20 mouse cellular contexts compared by ENCODE assay signal in the genomic region with DNA sequence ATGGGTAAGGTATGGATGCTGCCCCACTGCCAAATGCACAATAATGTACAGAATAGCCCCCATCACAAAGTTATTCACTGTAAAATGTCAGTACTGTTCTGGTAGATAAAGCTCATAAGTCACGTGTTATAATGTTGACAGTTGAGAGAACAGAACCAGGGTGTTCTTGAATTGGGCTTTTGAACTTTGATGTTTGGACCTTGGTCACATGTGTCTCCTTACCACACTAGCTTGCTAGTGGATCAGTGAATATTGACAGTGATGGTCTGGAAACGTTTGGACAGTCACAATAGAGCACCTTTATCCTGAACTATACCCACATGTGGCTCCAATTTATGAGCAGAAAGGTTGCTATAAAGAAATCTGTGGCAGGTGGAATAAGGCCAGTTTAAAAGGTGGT.
"Had no signal": no experiment of that assay in that cellular context is flagged by ENCODE, and none has a peak within 500 bp of the region (broad histone marks: within the 10 kb centered on the region; RNA-seq: fewer than 3 reads in every experiment).

No protein-coding gene starts in this region.

- H3K27me3 ChIP-seq: limb, embryonic 12.5 days; limb, embryonic 15.5 days; liver, embryonic 15.5 days; midbrain, embryonic 12.5 days; midbrain, embryonic 15.5 days; neural tube, embryonic 12.5 days; neural tube, embryonic 15.5 days had no signal

- H3K36me3 ChIP-seq: limb, embryonic 12.5 days; limb, embryonic 15.5 days; liver, embryonic 15.5 days; midbrain, embryonic 12.5 days; midbrain, embryonic 15.5 days; neural tube, embryonic 12.5 days; neural tube, embryonic 15.5 days had no signal

- H3K9me3 ChIP-seq: limb, embryonic 12.5 days; limb, embryonic 15.5 days; liver, embryonic 15.5 days; midbrain, embryonic 12.5 days; midbrain, embryonic 15.5 days; neural tube, embryonic 12.5 days; neural tube, embryonic 15.5 days had no signal

- DNase-seq: left cerebral cortex, postnatal 4 days; lung, embryonic 14.5 days; right cerebral cortex, adult 18-20 months; right cerebral cortex, postnatal 14 days; right cerebral cortex, postnatal 4 days; thymus, adult 2 months; thymus, postnatal 14 days; thymus, postnatal 4 days had no signal

- H3K4me2 ChIP-seq: limb, embryonic 12.5 days; limb, embryonic 15.5 days; liver, embryonic 15.5 days; lung, embryonic 14.5 days; midbrain, embryonic 12.5 days; midbrain, embryonic 15.5 days; neural tube, embryonic 12.5 days; neural tube, embryonic 15.5 days had no signal

- H3K4me1 ChIP-seq: limb, embryonic 12.5 days; limb, embryonic 15.5 days; liver, embryonic 15.5 days; midbrain, embryonic 12.5 days; midbrain, embryonic 15.5 days; neural tube, embryonic 12.5 days; neural tube, embryonic 15.5 days had no signal

- H3K4me3 ChIP-seq: limb, embryonic 12.5 days; limb, embryonic 15.5 days; liver, embryonic 15.5 days; midbrain, embryonic 12.5 days; midbrain, embryonic 15.5 days; neural tube, embryonic 12.5 days; neural tube, embryonic 15.5 days had no signal

- ATAC-seq: hindbrain, postnatal 0 days; inflammation-experienced regulatory T-cells, adult 6 months; lung, postnatal 0 days; midbrain, embryonic 15.5 days had no signal

- H3K27ac ChIP-seq: hindbrain, postnatal 0 days; limb, embryonic 12.5 days; limb, embryonic 15.5 days; liver, embryonic 15.5 days; macrophage; midbrain, embryonic 12.5 days; midbrain, embryonic 15.5 days; neural tube, embryonic 12.5 days; neural tube, embryonic 15.5 days; stomach, postnatal 0 days had no signal

- H3K9ac ChIP-seq: limb, embryonic 12.5 days; limb, embryonic 15.5 days; liver, embryonic 15.5 days; lung, embryonic 14.5 days; midbrain, embryonic 12.5 days; midbrain, embryonic 15.5 days; neural tube, embryonic 12.5 days; neural tube, embryonic 15.5 days had no signal
